Mouse (Mus musculus): ENCODE measurements at regions not wholly inside any gene's neighbourhood (a gene's known extent, or its start where the extent isn't known, plus 50 kb on each side); places are given as distances from the start of the nearest gene placed in this dataset.

GRCm38 (mm10) chr13:101225366-101225765, 392.1 kb upstream of the Slc30a5 start:
- no peak for DNase-seq (ENCODE audit: low read depth, low spot score)

- no peak for DNase-seq (ENCODE audit: low read depth, low spot score)
These were observed 388.3 kb upstream of the Slc30a5 start for GRCm38 (mm10) chr13:101221331-101222043.

GRCm38 (mm10) chr13:101219568-101219967, 386.3 kb upstream of the Slc30a5 start:
- DNase-seq (ENCODE audit: low read depth, low spot score) = no peak

GRCm38 (mm10) chr13:101216897-101217480, 383.8 kb upstream of the Slc30a5 start:
- DNase-seq (ENCODE audit: low read depth, low spot score) = no peak

- no peak for DNase-seq (ENCODE audit: low read depth, low spot score)
These were observed 383.2 kb upstream of the Slc30a5 start for GRCm38 (mm10) chr13:101216421-101216820.

GRCm38 (mm10) chr13:101215792-101216221, 382.6 kb upstream of the Slc30a5 start:
- no peak for DNase-seq (ENCODE audit: low read depth, low spot score)

- DNase-seq (ENCODE audit: low read depth, low spot score) = no peak
These were observed 382.0 kb upstream of the Slc30a5 start for GRCm38 (mm10) chr13:101215131-101215641.

GRCm38 (mm10) chr13:101214094-101214493, 380.9 kb upstream of the Slc30a5 start:
- no peak for DNase-seq (ENCODE audit: low read depth, low spot score)

GRCm38 (mm10) chr13:101213121-101213916, 380.1 kb upstream of the Slc30a5 start:
- DNase-seq (ENCODE audit: low read depth, low spot score) = no peak

- DNase-seq (ENCODE audit: low read depth, low spot score) = no peak
These were observed 379.2 kb upstream of the Slc30a5 start for GRCm38 (mm10) chr13:101212341-101212895.

- DNase-seq (ENCODE audit: low read depth, low spot score) = no peak
These were observed 375.6 kb upstream of the Slc30a5 start for GRCm38 (mm10) chr13:101208788-101209187.

- peak; percentile 84 for DNase-seq (ENCODE audit: low read depth, low spot score)
These were observed 370.2 kb upstream of the Slc30a5 start for GRCm38 (mm10) chr13:101203463-101203862.

GRCm38 (mm10) chr13:101202565-101203313, 369.5 kb upstream of the Slc30a5 start:
- DNase-seq (ENCODE audit: low read depth, low spot score) = peak; percentile 63

- no peak for DNase-seq (ENCODE audit: low read depth, low spot score)
These were observed 357.1 kb upstream of the Slc30a5 start for GRCm38 (mm10) chr13:101190249-101190830.

- no peak for DNase-seq (ENCODE audit: low read depth, low spot score)
These were observed 349.2 kb upstream of the Slc30a5 start for GRCm38 (mm10) chr13:101182387-101182786.

GRCm38 (mm10) chr13:101175017-101175689, 341.9 kb upstream of the Slc30a5 start:
- DNase-seq (ENCODE audit: low read depth, low spot score) = no peak

- DNase-seq (ENCODE audit: low read depth, low spot score) = peak; percentile 36
These were observed 328.5 kb upstream of the Slc30a5 start for GRCm38 (mm10) chr13:101161768-101162167.

GRCm38 (mm10) chr13:101159878-101160277, 326.7 kb upstream of the Slc30a5 start:
- no peak for DNase-seq (ENCODE audit: low read depth, low spot score)

GRCm38 (mm10) chr13:101153760-101154159, 320.5 kb upstream of the Slc30a5 start:
- no peak for DNase-seq (ENCODE audit: low read depth, low spot score)

GRCm38 (mm10) chr13:101142761-101143160, 309.5 kb upstream of the Slc30a5 start:
- DNase-seq (ENCODE audit: low read depth, low spot score) = no peak
